Mouse (Mus musculus) liver, embryonic 14.5 days (tissue): ENCODE data around the gene Igf1r. TPM values are rescaled to one million over a fixed set of nuclear protein-coding genes. Genes with fewer than 3 reads are reported as not detected.

Experiments used
- ATAC-seq: fragments of 200-750 bp; cut with Nextera tagmentation; 2 replicates; pipeline ENCODE4 v1.8.0; 2017; ENCODE audit warnings: moderate number of reproducible peaks, mild to moderate bottlenecking, moderate library complexity; ENCODE audit not compliant: insufficient read depth
- DNase-seq, 3 experiments: peaks; one replicate each; pipeline ENCODE4 v3.0.0-alpha.2; 2012 to 2013; ENCODE audit warnings: low read depth in 3 of 3, low spot score in 3 of 3
- H3K27ac ChIP-seq: fragments of 300-500 bp; sonication (generic); 2 replicates; pipeline ENCODE4 v1.5.1; 2014; ENCODE audit warnings: moderate library complexity, mild to moderate bottlenecking, control low read depth, inconsistent platforms
- H3K27me3 ChIP-seq: fragments of 300-500 bp; sonication (generic); 2 replicates; pipeline ENCODE4 v1.6.1; 2014; ENCODE audit warnings: mild to moderate bottlenecking, low read length, moderate library complexity; ENCODE audit not compliant: control insufficient read depth, insufficient read depth
- H3K36me3 ChIP-seq: fragments of 300-500 bp; sonication (generic); replicated peaks from 2 replicates; pipeline ENCODE4 v1.6.1; 2014; ENCODE audit warnings: low read depth; ENCODE audit not compliant: control insufficient read depth, insufficient read depth
- H3K4me1 ChIP-seq, 2 experiments: fragments of 200-500 bp in 1 of 2; fragments of 300-500 bp in 1 of 2; sonication (generic) in 1 of 2; replicated peaks; 2 replicates each; pipeline ENCODE4 v1.6.1; 2012 to 2014; ENCODE audit warnings: antibody characterized with exemption in 1 of 2, inconsistent platforms in 1 of 2, low read length in 1 of 2; ENCODE audit not compliant: control insufficient read depth in 2 of 2, insufficient read depth in 2 of 2
- H3K4me2 ChIP-seq: fragments of 300-500 bp; sonication (generic); 2 replicates; pipeline ENCODE4 v1.6.1; 2014; ENCODE audit warnings: low read depth, mild to moderate bottlenecking, control low read depth, moderate library complexity
- H3K4me3 ChIP-seq, 2 experiments: fragments of 200-500 bp in 1 of 2; fragments of 300-500 bp in 1 of 2; sonication (generic) in 1 of 2; 2 replicates each; pipeline ENCODE4 v1.5.1; 2012 to 2014; ENCODE audit warnings: low read depth in 2 of 2, low read length in 2 of 2, mild to moderate bottlenecking in 2 of 2, control low read depth in 1 of 2, inconsistent platforms in 1 of 2, moderate library complexity in 1 of 2; ENCODE audit not compliant: insufficient read depth in 1 of 2
- H3K9ac ChIP-seq: fragments of 300-500 bp; sonication (generic); replicated peaks from 2 replicates; pipeline ENCODE4 v1.6.1; 2014; ENCODE audit warnings: mild to moderate bottlenecking, control low read depth, moderate library complexity
- H3K9me3 ChIP-seq: fragments of 300-500 bp; sonication (generic); 2 replicates; pipeline ENCODE4 v1.6.1; 2016; ENCODE audit warnings: low read length, mixed read lengths; ENCODE audit not compliant: control insufficient read depth
- CTCF ChIP-seq: IDR thresholded peaks from 2 replicates; pipeline ENCODE4 v1.5.1; 2016; ENCODE audit warnings: antibody characterized with exemption, low read depth, control low read depth
- EP300 ChIP-seq: IDR thresholded peaks from 2 replicates; pipeline ENCODE4 v1.6.1; 2016; ENCODE audit warnings: antibody characterized with exemption, low read depth
- WGBS: fragments of 180-500 bp; shearing (Covaris S2); extraction: QIAGEN DNeasy Blood & Tissue Kit; methylation state at CpG from one replicate; pipeline ENCODE4 v1.1.7; 2014; ENCODE audit not compliant: insufficient replicate concordance; 5-methylcytosine and 5-hydroxymethylcytosine counted together
- polyA plus RNA-seq, 2 experiments: library from polyadenylated mRNA; depleted of rRNA in 1 of 2; stranded (reverse) in 1 of 2; unstranded in 1 of 2; fragments of >200 nt; fragmentation: Nextera tagmentation in 1 of 2; extraction: Ambion mirVana in 1 of 2; gene quantifications; 2 replicates each; pipeline versions ENCODE4 v1.2.1 to v1.2.3; 2012 to 2014

The Igf1r gene
- polyA plus RNA-seq, 2 experiments = 2.3 to 2.5 TPM

DNA sequence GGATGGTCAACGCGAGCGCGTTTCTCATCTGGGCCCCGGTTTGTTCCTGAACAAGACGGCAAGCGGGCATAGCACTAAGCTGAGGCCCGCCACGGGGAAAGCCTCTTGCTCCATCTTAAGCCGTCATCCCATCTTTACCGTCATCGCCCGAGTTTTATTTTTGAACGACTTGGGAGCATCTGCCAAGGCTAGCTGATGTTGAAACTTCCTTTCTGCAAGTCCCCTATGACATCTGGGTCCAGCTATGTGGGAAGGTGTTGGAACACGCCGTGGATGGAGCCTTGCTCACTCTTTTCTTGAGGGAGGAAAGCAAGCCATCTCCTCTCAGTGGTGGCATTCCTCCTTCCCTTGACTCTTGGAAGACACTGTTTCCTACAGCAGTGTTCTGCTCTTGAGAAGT lies 182.3 kb downstream of the Igf1r start:
- ATAC-seq (no peak), DNase-seq (no peak)
- no peak for TF ChIP-seq CTCF
- no peak for TF ChIP-seq EP300
- Histone ChIP-seq H3K4me2 (no peak overlapping the region), H3K4me1 (peaks cover 4 to 16% of the 10 kb centered on the region in 2 experiments; a peak in 2 of 4 replicates), H3K27ac (no peak overlapping the region), H3K9me3 (no peaks in the 10 kb centered on the region), H3K4me3 (no peak overlapping the region), H3K9ac (no peak overlapping the region), H3K36me3 (no peaks in the 10 kb centered on the region), H3K27me3 (no peaks in the 10 kb centered on the region)
- WGBS = 72% methylated on average over 16 of the region's 16 CpGs

DNA sequence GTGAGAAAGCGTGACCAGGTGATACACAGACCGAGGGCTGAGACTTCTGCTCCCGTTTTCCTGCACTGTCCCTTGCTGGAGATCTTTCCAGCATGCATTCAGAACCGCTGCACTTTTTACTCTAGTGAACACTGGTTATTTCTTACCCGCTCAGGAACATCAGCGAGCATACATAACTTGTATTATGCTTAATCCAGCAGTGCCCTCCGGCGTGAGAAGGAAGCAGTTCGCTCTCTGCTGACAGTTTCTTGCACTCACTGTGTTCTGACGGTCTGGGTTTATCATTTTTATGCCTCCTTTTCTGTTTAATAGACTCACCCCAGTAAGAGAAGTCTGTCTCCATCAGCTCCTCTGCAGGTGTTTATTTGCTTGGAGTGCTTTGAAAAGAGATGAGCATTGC lies 183.4 kb downstream of the Igf1r start:
- no peak for ATAC-seq
- Histone ChIP-seq H3K9ac (no peak overlapping the region), H3K4me2 (no peak overlapping the region), H3K36me3 (no peaks in the 10 kb centered on the region), H3K27me3 (no peaks in the 10 kb centered on the region), H3K4me3 (no peak overlapping the region), H3K4me1 (peaks cover 0 to 11% of the 10 kb centered on the region in 2 experiments; a peak in 2 of 4 replicates), H3K27ac (no peak overlapping the region), H3K9me3 (no peaks in the 10 kb centered on the region)
- TF ChIP-seq CTCF = no peak
- TF ChIP-seq EP300 = no peak
- DNase-seq = no peak
- WGBS = 72% methylated on average over 10 of the region's 10 CpGs

DNA sequence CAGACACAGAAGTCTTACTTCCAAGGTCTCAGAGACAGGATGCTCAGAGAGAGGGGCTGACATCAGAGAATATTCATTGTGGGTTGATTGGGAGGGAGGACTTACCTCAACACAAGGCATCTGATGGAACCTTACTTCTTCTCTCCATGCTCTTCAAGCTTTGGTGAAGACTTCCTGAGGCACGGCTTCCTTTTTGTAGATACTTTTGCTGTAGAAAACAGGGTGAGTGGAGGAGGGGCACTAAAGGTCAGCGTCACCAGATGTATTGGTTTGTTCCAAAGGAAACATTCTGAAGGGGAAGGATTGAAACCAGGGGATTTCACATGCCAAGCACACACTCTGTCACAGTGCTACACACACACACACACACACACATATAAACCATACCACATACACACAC lies 186.8 kb downstream of the Igf1r start:
- TF ChIP-seq CTCF = no peak
- no peak for TF ChIP-seq EP300
- no peaks in the 10 kb centered on the region for H3K9me3 ChIP-seq
- H3K4me3 ChIP-seq = no peak overlapping the region
- no peak overlapping the region for H3K27ac ChIP-seq
- WGBS = 20% methylated on average over 2 of the region's 2 CpGs
- no peak overlapping the region for H3K4me2 ChIP-seq
- H3K4me1 ChIP-seq = peaks cover 0 to 6% of the 10 kb centered on the region in 2 experiments; a peak in 2 of 4 replicates
- DNase-seq (no peak), ATAC-seq (no peak)
- H3K9ac ChIP-seq = no peak overlapping the region
- no peaks in the 10 kb centered on the region for H3K27me3 ChIP-seq
- H3K36me3 ChIP-seq = no peaks in the 10 kb centered on the region

DNA sequence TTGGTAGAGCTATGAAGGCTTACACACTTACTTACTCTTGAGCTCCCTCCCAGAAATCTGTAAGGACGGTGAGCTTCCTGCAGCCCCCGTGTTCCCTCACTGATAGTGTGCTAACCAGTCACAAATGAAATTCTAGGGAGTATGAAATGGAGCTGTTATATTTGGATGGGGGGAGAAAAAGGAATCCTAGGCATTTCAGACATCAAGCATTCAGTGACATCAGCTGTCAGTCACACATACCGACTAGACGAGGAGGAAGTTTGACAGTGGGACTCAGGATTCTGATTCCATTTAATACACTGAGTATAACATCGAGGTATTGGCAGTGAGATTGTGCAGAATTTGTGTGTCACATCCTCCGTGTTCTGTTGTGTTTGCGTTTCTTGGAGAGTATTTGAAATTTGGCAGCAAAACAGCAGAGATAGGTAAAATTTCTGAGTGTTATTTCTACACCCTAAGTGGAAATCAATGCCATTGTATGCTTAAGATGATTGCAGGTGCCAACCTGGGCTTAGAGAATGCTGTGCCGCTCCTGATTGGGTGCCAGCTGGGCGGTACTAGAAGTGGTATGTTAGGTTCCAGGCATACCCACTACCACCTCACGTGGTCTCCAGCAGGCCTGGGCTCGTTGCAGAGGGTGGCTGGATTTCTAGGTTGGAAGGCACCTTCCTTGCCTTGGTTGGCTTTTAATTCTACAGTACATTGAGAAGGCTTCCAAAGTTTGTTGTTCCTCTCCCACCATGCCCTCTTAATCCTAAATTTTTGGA lies 187.6 kb downstream of the Igf1r start:
- Histone ChIP-seq H3K4me2 (no peak overlapping the region), H3K4me3 (no peak overlapping the region), H3K9me3 (no peaks in the 10 kb centered on the region), H3K36me3 (no peaks in the 10 kb centered on the region), H3K27ac (no peak overlapping the region), H3K9ac (no peak overlapping the region), H3K4me1 (peaks cover 0 to 14% of the 10 kb centered on the region in 2 experiments; a peak in 2 of 4 replicates), H3K27me3 (no peaks in the 10 kb centered on the region)
- WGBS = 54% methylated on average over 11 of the region's 11 CpGs
- no peak for ATAC-seq
- DNase-seq = no peak
- TF ChIP-seq CTCF = no peak
- TF ChIP-seq EP300 = no peak

DNA sequence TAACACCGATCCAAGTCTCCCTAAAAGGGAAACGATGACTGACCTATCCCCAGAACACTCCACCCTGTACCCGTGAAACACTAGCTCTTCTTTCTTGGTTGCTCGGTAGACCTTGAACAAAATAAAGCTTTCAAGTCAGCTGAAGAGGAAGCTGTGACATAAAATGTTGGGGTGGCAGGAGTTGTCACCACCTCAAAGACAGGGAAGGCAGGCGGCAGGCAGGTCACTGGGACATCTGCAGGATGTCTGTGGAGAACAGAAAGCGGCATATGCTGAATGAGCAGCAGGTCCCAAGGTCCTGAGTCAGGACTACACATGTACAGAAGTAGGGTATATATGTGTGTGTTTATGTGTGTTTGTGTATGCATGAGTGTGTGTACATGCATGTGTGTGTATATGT lies 191.6 kb downstream of the Igf1r start:
- no peak for DNase-seq
- Histone ChIP-seq H3K27me3 (no peaks in the 10 kb centered on the region), H3K9ac (no peak overlapping the region), H3K27ac (no peak overlapping the region), H3K36me3 (no peaks in the 10 kb centered on the region), H3K4me2 (no peak overlapping the region), H3K4me3 (no peak overlapping the region), H3K9me3 (no peaks in the 10 kb centered on the region), H3K4me1 (peaks cover 0 to 13% of the 10 kb centered on the region in 2 experiments; a peak in 2 of 4 replicates)
- ATAC-seq = no peak
- TF ChIP-seq EP300 = no peak
- WGBS = 73% methylated on average over 6 of the region's 6 CpGs
